Mouse (Mus musculus) olfactory bulb, adult 2 months (tissue): ENCODE measurements around the gene Rsf1.

Experiments
- CTCF ChIP-seq: fragments of 200-500 bp; IDR thresholded peaks from 2 replicates; pipeline ENCODE4 v1.5.1; 2012; ENCODE audit warnings: low read depth, mild to moderate bottlenecking, low read length, moderate library complexity; ENCODE audit not compliant: insufficient read depth
- POLR2A ChIP-seq: fragments of 200-500 bp; IDR thresholded peaks from 2 replicates; pipeline ENCODE4 v1.6.1; 2012; ENCODE audit warnings: mild to moderate bottlenecking, low read depth, low read length, moderate library complexity; ENCODE audit not compliant: insufficient read depth

GRCm38 (mm10) chr7:97717326-97717725, 137.6 kb downstream of the Rsf1 start:
- TF ChIP-seq CTCF: no peak
- TF ChIP-seq POLR2A: no peak
